Mouse (Mus musculus) gastrocnemius, postnatal 36 days (tissue): ENCODE measurements at regions not wholly inside any gene's neighbourhood (a gene's known extent, or its start where the extent isn't known, plus 50 kb on each side); places are given as distances from the start of the nearest gene placed in this dataset.

Experiments
- DNase-seq, 2 experiments: peaks; one replicate each; pipeline ENCODE4 v3.0.0; 2022
- intact Hi-C: fragments of 180-260 bp; cut with DNase I; formaldehyde crosslinking; loops from one replicate; pipeline ENCODE4 v1.15.1; 2025

GRCm38 (mm10) chr15:59954345-59954744, 62.1 kb downstream of the 4933412E24Rik start:
- DNase-seq, result peak in 1 of 2 experiments; percentile 16
- intact Hi-C loops, result no loop called here

- no peak for DNase-seq
- intact Hi-C loops, result no loop called here
Measured at GRCm38 (mm10) chr15:59953857-59954256, 62.6 kb downstream of the 4933412E24Rik start.

- intact Hi-C loops, result no loop called here
Measured at GRCm38 (mm10) chr15:59950617-59951216, 65.7 kb downstream of the 4933412E24Rik start.

GRCm38 (mm10) chr15:59945208-59945607, 71.2 kb downstream of the 4933412E24Rik start:
- intact Hi-C loops, result no loop called here
- no peak for DNase-seq

More at GRCm38 (mm10) chr15:59950617-59951216, 65.7 kb downstream of the 4933412E24Rik start:
- no peak for DNase-seq

- intact Hi-C loops, result no loop called here
- DNase-seq, result no peak
Measured at GRCm38 (mm10) chr15:59936486-59936885, 79.9 kb downstream of the 4933412E24Rik start.

GRCm38 (mm10) chr15:59913860-59914259, 102.6 kb downstream of the 4933412E24Rik start:
- intact Hi-C loops, result no loop called here
- no peak for DNase-seq

GRCm38 (mm10) chr15:59908300-59908699, 108.1 kb downstream of the 4933412E24Rik start:
- no peak for DNase-seq
- intact Hi-C loops, result no loop called here

GRCm38 (mm10) chr15:59905832-59906797, 110.3 kb downstream of the 4933412E24Rik start:
- DNase-seq, result no peak

GRCm38 (mm10) chr15:59904741-59905140, 111.7 kb downstream of the 4933412E24Rik start:
- intact Hi-C loops, result no loop called here
- DNase-seq, result no peak

More at GRCm38 (mm10) chr15:59905832-59906797, 110.3 kb downstream of the 4933412E24Rik start:
- intact Hi-C loops, result no loop called here

- DNase-seq, result no peak
- intact Hi-C loops, result no loop called here
Measured at GRCm38 (mm10) chr15:59888996-59889395, 127.4 kb downstream of the 4933412E24Rik start.

- intact Hi-C loops, result no loop called here
- DNase-seq, result no peak
Measured at GRCm38 (mm10) chr15:59888131-59888459, 128.3 kb downstream of the 4933412E24Rik start.

GRCm38 (mm10) chr15:59887381-59888130, 128.9 kb downstream of the 4933412E24Rik start:
- no peak for DNase-seq
- intact Hi-C loops, result no loop called here

- intact Hi-C loops, result no loop called here
- no peak for DNase-seq
Measured at GRCm38 (mm10) chr15:59886036-59886435, 130.4 kb downstream of the 4933412E24Rik start.

GRCm38 (mm10) chr15:59882444-59882843, 134.0 kb downstream of the 4933412E24Rik start:
- intact Hi-C loops, result no loop called here
- no peak for DNase-seq

GRCm38 (mm10) chr15:59880426-59880825, 136.0 kb downstream of the 4933412E24Rik start:
- intact Hi-C loops, result no loop called here
- DNase-seq, result no peak

- intact Hi-C loops, result no loop called here
- no peak for DNase-seq
Measured at GRCm38 (mm10) chr15:59879311-59879710, 137.1 kb downstream of the 4933412E24Rik start.

GRCm38 (mm10) chr15:59876279-59876742, 140.1 kb downstream of the 4933412E24Rik start:
- intact Hi-C loops, result no loop called here

GRCm38 (mm10) chr15:59866701-59867100, 149.7 kb downstream of the 4933412E24Rik start:
- no peak for DNase-seq
- intact Hi-C loops, result no loop called here

More at GRCm38 (mm10) chr15:59876279-59876742, 140.1 kb downstream of the 4933412E24Rik start:
- DNase-seq, result no peak

- intact Hi-C loops, result loop anchor here (5.0 kb wide), 1 partner anchor 478 kb away; no protein-coding TSS in a partner anchor
- DNase-seq, result no peak
Measured at GRCm38 (mm10) chr15:59864746-59865499, 151.5 kb downstream of the 4933412E24Rik start.
